Mouse (Mus musculus) heart, embryonic 15.5 days (tissue): Measurements from ENCODE around the gene Lysmd4. TPM values are rescaled to one million over a fixed set of nuclear protein-coding genes. Genes with fewer than 3 reads are reported as not detected.
A peak's percentile ranks its signal among the peaks of the same experiment; 100 is the strongest.
"Not testable (repeated sequence)": the region's sequence is repeated elsewhere in the genome, so short reads cannot be mapped to it uniquely, and the experiment has no call there.

ENCODE experiments used
- ATAC-seq: fragments of 200-750 bp; cut with Nextera tagmentation; replicated peaks from 2 replicates; pipeline ENCODE4 v1.8.0; 2017; ENCODE audit warnings: low read depth, moderate TSS enrichment; ENCODE audit not compliant: insufficient number of reproducible peaks, insufficient read depth, low FRiP score
- H3K27ac ChIP-seq: fragments of 300-500 bp; sonication (generic); 2 replicates; pipeline ENCODE4 v1.5.1; 2015; ENCODE audit warnings: mild to moderate bottlenecking, inconsistent platforms
- H3K27me3 ChIP-seq: fragments of 300-500 bp; sonication (generic); 2 replicates; pipeline ENCODE4 v1.6.1; 2015; ENCODE audit warnings: inconsistent platforms
- H3K36me3 ChIP-seq: fragments of 300-500 bp; sonication (generic); 2 replicates; pipeline ENCODE4 v1.6.1; 2015; ENCODE audit warnings: mild to moderate bottlenecking, inconsistent platforms
- H3K4me1 ChIP-seq: fragments of 300-500 bp; sonication (generic); replicated peaks from 2 replicates; pipeline ENCODE4 v1.6.1; 2015; ENCODE audit warnings: inconsistent platforms
- H3K4me2 ChIP-seq: fragments of 300-500 bp; sonication (generic); 2 replicates; pipeline ENCODE4 v1.6.1; 2015; ENCODE audit warnings: inconsistent platforms, mild to moderate bottlenecking, moderate library complexity
- H3K4me3 ChIP-seq: fragments of 300-500 bp; sonication (generic); 2 replicates; pipeline ENCODE4 v1.5.1; 2015; ENCODE audit warnings: mild to moderate bottlenecking, inconsistent platforms
- H3K9ac ChIP-seq: fragments of 300-500 bp; sonication (generic); 2 replicates; pipeline ENCODE4 v1.6.1; 2015; ENCODE audit warnings: mild to moderate bottlenecking, inconsistent platforms
- H3K9me3 ChIP-seq: fragments of 300-500 bp; sonication (generic); replicated peaks from 2 replicates; pipeline ENCODE4 v1.6.1; 2016; ENCODE audit warnings: inconsistent platforms
- WGBS: fragments of 180-500 bp; shearing (Covaris S2); methylation state at CpG from one replicate; pipeline ENCODE4 v1.1.7; 2015; ENCODE audit warnings: mixed read lengths; 5-methylcytosine and 5-hydroxymethylcytosine counted together
- polyA plus RNA-seq: library from polyadenylated mRNA; unstranded; fragments of >200 nt; fragmentation: Nextera tagmentation; extraction: Ambion mirVana; gene quantifications from 2 replicates; pipeline ENCODE4 v1.2.1, GENCODE M21; 2015

Lysmd4 gene
- polyA plus RNA-seq, 1 experiment from 2014 or later = 14.2 TPM

DNA sequence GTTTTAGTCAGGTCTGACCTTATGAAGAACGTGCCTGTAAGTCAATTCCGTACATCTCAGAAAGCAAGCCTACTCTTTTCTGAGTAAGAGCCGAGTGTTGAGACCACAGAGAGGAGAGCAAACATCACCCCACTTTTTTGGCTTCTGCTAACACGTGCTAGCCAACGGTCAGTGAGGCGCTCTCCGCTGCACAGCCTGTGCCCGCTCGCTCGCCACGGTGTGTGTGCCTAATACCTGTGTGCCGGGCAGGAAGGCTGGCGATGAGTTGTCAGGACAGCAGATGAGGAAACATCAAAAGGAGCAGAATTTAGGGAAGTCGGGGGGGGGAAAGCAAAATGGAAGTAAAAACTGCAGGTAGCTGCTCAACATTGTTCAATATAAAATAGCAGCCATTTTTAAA, 10.2 kb downstream of the Lysmd4 start:
- peak overlapping the region; percentile 96; the same call in 1 of the 2 replicates for H3K27ac ChIP-seq
- H3K4me2 ChIP-seq = no peak overlapping the region
- H3K4me1 ChIP-seq = peaks cover 50% of the 10 kb centered on the region
- H3K27me3 ChIP-seq = no peaks in the 10 kb centered on the region
- 86% methylated on average over 14 of the region's 14 CpGs for WGBS
- peaks cover 38% of the 10 kb centered on the region for H3K36me3 ChIP-seq
- H3K9ac ChIP-seq = no peak overlapping the region
- no peaks in the 10 kb centered on the region for H3K9me3 ChIP-seq
- no peak overlapping the region for H3K4me3 ChIP-seq
- no peak for ATAC-seq

DNA sequence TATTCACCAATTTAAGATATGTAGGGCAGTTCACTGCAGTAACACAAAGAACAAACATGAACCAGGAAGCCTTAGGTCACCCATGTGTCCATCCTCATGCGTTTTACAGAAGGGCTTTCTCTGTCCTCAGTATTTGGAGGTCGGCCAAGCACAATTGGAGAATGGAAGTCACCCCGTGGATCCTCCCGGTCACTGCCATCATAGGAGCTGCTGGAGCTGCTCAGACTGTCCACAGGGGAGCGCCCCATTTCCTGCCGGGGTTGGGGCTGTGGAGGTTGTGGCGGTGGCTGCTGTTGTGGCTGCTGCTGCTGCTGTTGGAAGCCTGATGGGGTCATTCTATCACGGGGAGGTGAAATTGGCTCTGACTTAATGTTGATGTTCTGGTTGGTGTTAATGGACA, 12.5 kb downstream of the Lysmd4 start:
- H3K27ac ChIP-seq = peak overlapping the region; percentile 36
- H3K4me1 ChIP-seq = peaks cover 52% of the 10 kb centered on the region
- H3K9ac ChIP-seq = no peak overlapping the region
- H3K27me3 ChIP-seq = no peaks in the 10 kb centered on the region
- H3K4me3 ChIP-seq = no peak overlapping the region
- H3K36me3 ChIP-seq = peaks cover 50% of the 10 kb centered on the region
- no peaks in the 10 kb centered on the region for H3K9me3 ChIP-seq
- no peak overlapping the region for H3K4me2 ChIP-seq
- 39% methylated on average over 8 of the region's 8 CpGs for WGBS
- ATAC-seq = 0 out of 2 replicates have a peak, but pooled peaks have one; percentile 34

DNA sequence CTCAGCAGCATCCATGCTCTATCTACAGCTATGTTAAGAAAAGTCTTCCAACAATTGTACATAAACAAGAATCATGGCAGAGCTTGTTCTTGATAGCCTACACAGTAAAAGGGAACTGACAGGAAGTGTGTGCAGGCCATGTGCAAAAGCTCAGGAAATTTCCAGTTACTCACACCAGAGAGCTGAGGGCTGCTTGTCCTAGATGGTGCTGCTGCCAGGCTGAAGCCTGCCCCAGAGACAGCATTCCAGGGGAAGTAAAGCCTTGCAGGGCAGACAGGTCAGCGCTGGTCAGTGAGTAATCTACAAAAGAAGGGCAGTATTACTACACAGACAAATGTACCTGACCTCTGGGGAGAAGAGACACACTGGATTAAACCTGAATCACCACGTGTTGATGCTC, 14.0 kb downstream of the Lysmd4 start:
- no peak overlapping the region for H3K4me2 ChIP-seq
- no peak overlapping the region for H3K9ac ChIP-seq
- 85% methylated on average over 2 of the region's 2 CpGs for WGBS
- H3K27ac ChIP-seq = 0 out of 2 replicates have a peak overlapping the region, but pooled peaks have one; percentile 36
- no peaks in the 10 kb centered on the region for H3K27me3 ChIP-seq
- peaks cover 44% of the 10 kb centered on the region for H3K4me1 ChIP-seq
- no peak for ATAC-seq
- H3K9me3 ChIP-seq = no peaks in the 10 kb centered on the region
- H3K36me3 ChIP-seq = peaks cover 54% of the 10 kb centered on the region
- no peak overlapping the region for H3K4me3 ChIP-seq

DNA sequence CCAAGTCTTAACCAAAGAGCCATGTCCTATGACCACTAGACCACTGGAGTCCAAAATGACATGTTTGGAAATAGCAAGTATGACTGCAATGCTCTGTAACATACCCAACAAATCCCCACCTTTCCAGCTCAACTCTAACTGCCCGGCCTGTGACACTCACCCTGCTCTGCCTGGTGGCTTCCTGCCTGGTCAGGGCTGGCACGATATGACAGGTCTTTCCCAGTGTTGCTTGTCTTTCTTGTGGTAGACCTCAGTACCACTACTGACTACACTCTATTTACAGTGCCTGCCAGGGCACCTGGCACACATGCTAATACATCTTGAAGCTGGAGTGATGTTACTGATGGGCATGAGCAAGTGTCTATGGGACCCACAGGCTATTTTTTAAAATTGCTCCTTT, 15.4 kb downstream of the Lysmd4 start:
- no peaks in the 10 kb centered on the region for H3K27me3 ChIP-seq
- ATAC-seq = no peak
- peaks cover 48% of the 10 kb centered on the region for H3K36me3 ChIP-seq
- no peak overlapping the region for H3K9ac ChIP-seq
- WGBS = 81% methylated on average over 2 of the region's 2 CpGs
- H3K27ac ChIP-seq = no peak overlapping the region
- H3K9me3 ChIP-seq = no peaks in the 10 kb centered on the region
- no peak overlapping the region for H3K4me3 ChIP-seq
- H3K4me1 ChIP-seq = peaks cover 47% of the 10 kb centered on the region
- H3K4me2 ChIP-seq = no peak overlapping the region

DNA sequence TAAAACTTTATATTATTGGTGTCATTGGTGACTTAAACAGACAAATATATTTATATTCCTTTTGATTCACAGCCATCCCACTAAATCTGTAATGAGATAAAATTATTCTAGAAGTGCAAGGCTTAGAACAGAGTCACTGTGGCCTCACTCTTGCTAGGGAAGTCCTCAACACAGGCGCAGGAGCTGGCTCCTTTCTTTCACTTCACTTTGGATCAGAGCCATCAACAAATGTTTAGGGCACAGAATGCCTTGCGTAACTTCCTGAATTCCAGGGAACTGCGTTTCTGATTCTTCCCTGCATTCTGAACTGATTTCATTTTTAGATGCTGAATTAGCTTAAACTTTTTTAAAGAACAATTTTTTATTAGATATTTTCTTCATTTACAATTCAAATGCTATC, 19.6 kb downstream of the Lysmd4 start:
- WGBS = 41% methylated on average over 3 of the region's 3 CpGs
- Histone ChIP-seq H3K4me3 (no peak overlapping the region), H3K36me3 (peaks cover 23% of the 10 kb centered on the region), H3K27ac (0 out of 2 replicates have a peak overlapping the region, but pooled peaks have one; percentile 40), H3K27me3 (no peaks in the 10 kb centered on the region), H3K4me1 (peaks cover 29% of the 10 kb centered on the region), H3K9ac (no peak overlapping the region), H3K9me3 (no peaks in the 10 kb centered on the region), H3K4me2 (no peak overlapping the region)
- no peak for ATAC-seq

DNA sequence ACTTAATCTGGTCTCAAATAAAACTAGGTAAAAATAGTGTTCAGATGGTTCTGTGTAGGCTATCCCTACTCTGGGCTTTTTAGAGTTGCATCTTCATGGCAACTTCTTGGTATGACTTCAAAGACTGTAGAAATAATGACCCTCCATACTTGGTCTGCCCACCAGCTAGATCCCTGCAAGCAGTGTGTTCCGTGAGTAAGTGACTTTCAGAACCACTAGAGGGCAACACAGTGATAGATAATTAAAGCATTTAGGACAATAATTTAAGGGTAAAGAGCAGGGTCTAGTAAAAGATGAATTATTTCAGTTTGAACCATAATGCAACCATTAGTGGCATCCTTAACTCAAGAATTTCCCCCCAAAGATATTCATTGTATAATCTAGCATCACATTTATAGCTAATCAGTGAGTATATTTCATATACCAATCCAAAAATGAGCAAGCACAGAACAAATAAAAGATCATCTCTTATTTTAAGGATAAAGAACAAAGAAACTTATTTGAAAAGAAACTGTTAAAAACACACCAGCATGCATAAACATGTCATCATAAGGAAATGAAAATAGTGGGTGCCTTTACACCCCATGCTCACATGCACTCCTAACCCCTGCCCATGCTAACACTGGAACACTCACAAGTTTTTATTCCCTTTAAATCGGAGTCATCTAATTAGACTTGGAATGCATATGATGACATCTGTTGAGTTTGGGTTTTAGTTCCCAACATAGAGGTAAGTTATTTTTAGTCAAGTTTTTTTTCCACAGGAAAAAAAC, 21.0 kb downstream of the Lysmd4 start:
- Histone ChIP-seq H3K4me2 (no peak overlapping the region), H3K4me1 (peaks cover 28% of the 10 kb centered on the region), H3K36me3 (peaks cover 22% of the 10 kb centered on the region; the same call in 1 of the 2 replicates), H3K4me3 (no peak overlapping the region), H3K9ac (no peak overlapping the region), H3K27ac (peak overlapping the region; percentile 42; the same call in 1 of the 2 replicates), H3K27me3 (no peaks in the 10 kb centered on the region), H3K9me3 (no peaks in the 10 kb centered on the region)
- 47% methylated on average over 2 of the region's 2 CpGs for WGBS
- ATAC-seq = no peak

DNA sequence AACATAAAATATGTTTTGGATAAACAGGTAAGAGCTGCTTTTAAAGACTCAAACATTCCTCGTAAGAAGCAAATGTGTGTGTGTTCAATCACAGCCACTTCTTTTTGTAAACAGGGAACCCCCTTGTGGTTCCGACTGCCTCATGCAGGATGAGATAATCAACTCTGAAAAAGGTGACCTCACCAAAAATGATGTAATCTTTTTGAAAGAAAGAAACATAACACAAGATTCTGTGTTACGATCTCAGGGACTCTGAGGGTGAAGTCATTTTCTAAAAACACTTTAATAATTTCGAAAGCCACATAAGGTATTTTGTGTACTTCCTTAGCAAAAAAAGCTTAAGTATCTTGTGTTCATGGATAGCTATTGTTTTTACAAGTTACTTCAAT, 21.5 kb downstream of the Lysmd4 start:
- Histone ChIP-seq H3K36me3 (peaks cover 16% of the 10 kb centered on the region; the same call in 1 of the 2 replicates), H3K4me1 (peaks cover 22% of the 10 kb centered on the region), H3K9me3 (no peaks in the 10 kb centered on the region), H3K4me2 (no peak overlapping the region), H3K9ac (no peak overlapping the region), H3K27ac (peak overlapping the region; percentile 42; the same call in 1 of the 2 replicates), H3K27me3 (no peaks in the 10 kb centered on the region), H3K4me3 (no peak overlapping the region)
- ATAC-seq = no peak
- 22% methylated on average over 4 of the region's 4 CpGs for WGBS

DNA sequence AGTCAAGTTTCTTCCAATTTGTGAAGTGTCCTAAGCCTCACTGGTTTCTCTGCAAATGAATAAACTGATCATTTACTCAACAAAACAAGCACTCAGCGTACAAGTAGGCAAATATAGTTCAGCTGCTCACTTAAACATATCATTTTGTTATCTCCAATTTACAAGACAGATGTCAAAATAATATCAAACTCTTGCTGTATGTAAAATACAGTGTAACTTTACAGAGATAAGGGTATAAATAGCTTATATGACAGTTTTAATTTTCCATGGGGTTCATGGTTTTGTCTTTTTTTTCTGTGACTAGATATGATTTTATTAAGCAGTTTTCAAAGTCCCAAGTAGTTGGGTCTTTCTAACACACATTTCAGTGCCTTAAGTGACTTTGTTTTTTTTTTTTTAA, 22.9 kb downstream of the Lysmd4 start:
- WGBS = 65% methylated on average over 1 of the region's 1 CpGs
- no peak overlapping the region for H3K27ac ChIP-seq

DNA sequence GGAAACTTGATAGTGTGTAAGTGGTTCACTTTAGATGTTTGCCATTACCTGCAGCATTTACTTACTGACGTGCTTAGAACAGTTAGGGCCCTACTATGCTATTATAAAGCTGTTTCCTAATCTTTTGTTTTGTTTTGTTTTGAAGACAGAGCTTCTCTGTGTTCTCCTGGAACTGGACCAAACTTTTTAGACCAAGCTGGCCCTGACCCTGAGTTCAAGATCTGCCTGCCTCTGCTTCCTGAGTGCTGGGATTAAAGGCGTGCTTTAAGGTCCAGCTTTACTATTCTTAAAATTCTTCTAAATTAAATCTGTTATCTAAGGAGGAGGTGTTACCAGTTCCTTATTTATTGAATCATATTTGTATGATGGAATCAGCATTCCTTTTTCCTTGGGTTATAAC, 23.7 kb downstream of the Lysmd4 start:
- H3K4me1 ChIP-seq = peaks cover 12% of the 10 kb centered on the region
- H3K4me3 ChIP-seq = no peak overlapping the region
- H3K9me3 ChIP-seq = no peaks in the 10 kb centered on the region
- ATAC-seq = no peak
- no peak overlapping the region for H3K4me2 ChIP-seq
- H3K9ac ChIP-seq = no peak overlapping the region
- no peaks in the 10 kb centered on the region for H3K27me3 ChIP-seq
- no peak overlapping the region for H3K27ac ChIP-seq
- peaks cover 16% of the 10 kb centered on the region for H3K36me3 ChIP-seq
- 66% methylated on average over 2 of the region's 2 CpGs for WGBS

More for the DNA sequence above, 22.9 kb downstream of the Lysmd4 start:
- Histone ChIP-seq H3K4me3 (no peak overlapping the region), H3K36me3 (peaks cover 13% of the 10 kb centered on the region; the same call in 1 of the 2 replicates), H3K9me3 (no peaks in the 10 kb centered on the region), H3K4me2 (no peak overlapping the region), H3K27me3 (no peaks in the 10 kb centered on the region), H3K4me1 (peaks cover 12% of the 10 kb centered on the region), H3K9ac (no peak overlapping the region)
- no peak for ATAC-seq

DNA sequence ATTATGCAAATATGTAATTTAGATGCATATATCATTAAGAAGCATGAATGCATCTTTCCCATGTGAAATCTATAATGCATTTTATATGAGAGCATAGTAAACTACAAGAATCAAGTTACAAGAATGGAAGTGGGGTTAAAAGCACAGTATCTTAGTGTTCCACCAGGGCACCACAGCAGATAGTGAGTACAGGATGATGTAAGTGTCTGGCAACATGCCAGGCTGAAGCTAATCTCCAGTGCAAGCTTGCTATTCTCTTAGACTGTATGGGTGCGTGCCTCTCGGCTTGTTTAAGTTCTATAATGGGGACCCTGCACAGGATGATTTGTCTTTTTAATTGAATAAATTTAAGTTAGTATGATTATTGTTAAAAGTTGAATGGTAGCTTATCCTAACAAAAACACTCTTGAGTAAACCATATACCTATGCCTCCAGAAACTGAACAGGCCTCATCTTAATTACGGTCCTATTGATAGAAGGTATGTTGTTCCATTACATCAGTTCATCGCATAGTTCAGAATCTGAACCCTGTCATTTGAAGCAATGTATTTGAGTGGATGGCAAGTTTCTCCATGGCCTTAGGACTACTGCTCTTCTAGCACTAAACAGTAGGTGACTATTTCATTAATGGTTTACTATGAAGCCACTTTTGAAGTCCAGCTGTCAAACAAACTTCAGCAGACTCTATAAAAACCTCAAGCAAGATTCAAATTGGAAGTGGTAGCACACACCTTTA, 37.7 kb downstream of the Lysmd4 start:
- Histone ChIP-seq H3K4me2 (no peak overlapping the region), H3K4me3 (no peak overlapping the region), H3K27ac (peak overlapping the region; percentile 66), H3K4me1 (peaks cover 11% of the 10 kb centered on the region), H3K9ac (no peak overlapping the region), H3K27me3 (no peaks in the 10 kb centered on the region), H3K9me3 (no peaks in the 10 kb centered on the region), H3K36me3 (peaks cover 32% of the 10 kb centered on the region)
- 25% methylated on average over 4 of the region's 4 CpGs for WGBS
- ATAC-seq = peak; percentile 91

DNA sequence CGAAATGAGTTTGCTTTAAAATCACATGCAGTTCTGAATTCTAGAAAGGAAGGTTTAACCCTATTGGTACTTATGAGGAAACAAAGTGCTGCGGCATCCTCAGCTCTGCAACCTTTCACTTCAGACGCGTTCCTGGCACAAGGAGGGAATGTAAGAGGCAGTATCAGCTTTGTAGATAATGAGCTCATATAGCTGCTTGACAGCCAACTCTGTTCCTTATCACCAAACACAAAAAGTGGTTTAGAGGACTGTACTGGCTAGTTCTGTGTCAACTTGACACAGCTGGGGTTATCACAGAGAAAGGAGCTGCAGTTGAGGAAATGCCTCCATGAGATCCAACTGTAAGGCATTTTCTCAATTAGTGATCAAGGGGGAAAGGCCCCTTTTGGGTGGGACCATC, 48.1 kb downstream of the Lysmd4 start:
- peak overlapping the region; percentile 62 for H3K27ac ChIP-seq
- ATAC-seq = peak; percentile 81; the same call in 1 of the 2 replicates
- 17% methylated on average over 4 of the region's 4 CpGs for WGBS
- not testable (repeated sequence) for H3K4me3 ChIP-seq, H3K27me3 ChIP-seq, H3K9me3 ChIP-seq, H3K9ac ChIP-seq
- peaks cover 29% of the 10 kb centered on the region for H3K4me1 ChIP-seq
- H3K4me2 ChIP-seq = peak overlapping the region; percentile 24; the same call in 1 of the 2 replicates
- peaks cover 12% of the 10 kb centered on the region for H3K36me3 ChIP-seq
